Mouse (Mus musculus): ENCODE data around the gene Rab26.

Rab26 gene

GRCm38 (mm10) chr17:24546234-24546633 is 12.2 kb upstream of the Rab26 start:
- no peak for DNase-seq

GRCm38 (mm10) chr17:24545247-24545646 is 11.2 kb upstream of the Rab26 start:
- DNase-seq: no peak

GRCm38 (mm10) chr17:24544613-24545012 is 10.6 kb upstream of the Rab26 start:
- DNase-seq: no peak

- DNase-seq: peak; percentile 37 to 58
Observed at GRCm38 (mm10) chr17:24540375-24540774, 6.4 kb upstream of the Rab26 start.

- peak; percentile 64 to 70 for DNase-seq
Observed at GRCm38 (mm10) chr17:24538950-24539349, 4.9 kb upstream of the Rab26 start.

- DNase-seq: no peak
Observed at GRCm38 (mm10) chr17:24537536-24537935, 3.5 kb upstream of the Rab26 start.

GRCm38 (mm10) chr17:24535300-24535699 is 1.3 kb upstream of the Rab26 start:
- no peak for DNase-seq

GRCm38 (mm10) chr17:24533099-24533992 is 664 bp downstream of the Rab26 start:
- DNase-seq: peak; percentile 87 to 93

- no peak for DNase-seq
Observed at GRCm38 (mm10) chr17:24532045-24532444, 2.0 kb downstream of the Rab26 start.

GRCm38 (mm10) chr17:24531064-24531463 is 2.9 kb downstream of the Rab26 start:
- no peak for DNase-seq

- DNase-seq: no peak
Observed at GRCm38 (mm10) chr17:24530361-24531050, 3.5 kb downstream of the Rab26 start.

GRCm38 (mm10) chr17:24529883-24530282 is 4.1 kb downstream of the Rab26 start:
- no peak for DNase-seq

- DNase-seq: peak; percentile 64 to 71
Observed at GRCm38 (mm10) chr17:24529007-24529451, 5.0 kb downstream of the Rab26 start.

GRCm38 (mm10) chr17:24528560-24528918 is 5.5 kb downstream of the Rab26 start:
- DNase-seq: no peak

- peak; percentile 91 to 92 for DNase-seq
Observed at GRCm38 (mm10) chr17:24527723-24528559, 6.1 kb downstream of the Rab26 start, which contains the start of gene Traf7. TSS of gene Traf7 (minus strand) at chr17:24527938.

GRCm38 (mm10) chr17:24527315-24527714 is 6.7 kb downstream of the Rab26 start:
- DNase-seq: no peak

- no peak for DNase-seq
Observed at GRCm38 (mm10) chr17:24524734-24525133, 9.3 kb downstream of the Rab26 start.

- DNase-seq: no peak
Observed at GRCm38 (mm10) chr17:24520450-24520849, 13.6 kb downstream of the Rab26 start.

- no peak for DNase-seq
Observed at GRCm38 (mm10) chr17:24514270-24515257, 19.4 kb downstream of the Rab26 start.

- DNase-seq: peak; percentile 71 to 74
Observed at GRCm38 (mm10) chr17:24513609-24514008, 20.4 kb downstream of the Rab26 start.

- DNase-seq: no peak
Observed at GRCm38 (mm10) chr17:24507806-24508460, 26.1 kb downstream of the Rab26 start.
